Mouse (Mus musculus): ENCODE measurements around the gene Arid5b.

The Arid5b gene

GRCm38 (mm10) chr10:68089435-68090196 lies 188.9 kb downstream of the Arid5b start:
- DNase-seq (ENCODE audit: inconsistent ontology term), result no peak

DNA sequence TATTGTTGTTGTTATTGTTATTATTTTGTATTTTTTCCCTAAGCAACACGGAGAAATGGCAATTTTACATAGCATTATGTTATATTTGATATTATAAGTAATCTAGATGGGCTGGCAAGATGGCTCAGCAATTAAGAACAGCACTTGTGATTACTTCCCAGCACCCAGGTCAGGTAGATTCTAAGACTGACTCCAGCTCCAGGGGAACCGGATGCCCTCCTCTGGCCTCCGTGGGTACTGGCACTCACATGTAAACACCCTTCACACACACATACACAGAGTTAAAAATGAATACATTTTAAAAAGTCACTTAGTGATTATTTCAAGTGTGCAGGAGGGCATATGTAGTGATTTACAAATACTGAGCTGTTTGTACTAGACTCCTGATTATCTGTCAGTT lies 190.8 kb downstream of the Arid5b start:
- no peak for DNase-seq (ENCODE audit: inconsistent ontology term)

DNA sequence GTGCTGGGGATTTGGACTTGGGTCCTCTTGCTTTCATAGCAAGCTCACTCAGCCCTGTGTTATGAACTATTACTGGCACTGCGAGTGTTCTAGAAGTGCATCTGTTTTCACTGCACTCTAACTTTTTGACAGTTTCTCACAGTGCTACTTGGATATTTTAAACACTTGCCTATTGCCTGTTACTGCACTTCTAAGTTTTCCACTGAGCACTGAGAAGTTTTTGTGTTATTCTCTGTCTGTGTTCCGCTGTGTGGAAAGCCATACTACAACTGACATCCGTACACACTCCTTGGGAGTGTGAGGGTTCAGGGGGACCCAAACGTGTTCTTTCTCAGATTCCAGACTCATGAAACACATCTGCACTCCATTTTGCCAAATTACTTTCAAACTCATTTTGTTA lies 191.6 kb downstream of the Arid5b start:
- DNase-seq (ENCODE audit: inconsistent ontology term), result no peak

GRCm38 (mm10) chr10:68085574-68085973 lies 193.0 kb downstream of the Arid5b start:
- no peak for DNase-seq (ENCODE audit: inconsistent ontology term)

GRCm38 (mm10) chr10:68081712-68082111 lies 196.8 kb downstream of the Arid5b start:
- no peak for DNase-seq (ENCODE audit: inconsistent ontology term)

- no peak for DNase-seq (ENCODE audit: inconsistent ontology term)
Measured at GRCm38 (mm10) chr10:68079910-68080670, 198.4 kb downstream of the Arid5b start.

- DNase-seq (ENCODE audit: inconsistent ontology term), result no peak
Measured at GRCm38 (mm10) chr10:68078708-68079107, 199.8 kb downstream of the Arid5b start.

GRCm38 (mm10) chr10:68075181-68075580 lies 203.4 kb downstream of the Arid5b start:
- no peak for DNase-seq (ENCODE audit: inconsistent ontology term)

DNA sequence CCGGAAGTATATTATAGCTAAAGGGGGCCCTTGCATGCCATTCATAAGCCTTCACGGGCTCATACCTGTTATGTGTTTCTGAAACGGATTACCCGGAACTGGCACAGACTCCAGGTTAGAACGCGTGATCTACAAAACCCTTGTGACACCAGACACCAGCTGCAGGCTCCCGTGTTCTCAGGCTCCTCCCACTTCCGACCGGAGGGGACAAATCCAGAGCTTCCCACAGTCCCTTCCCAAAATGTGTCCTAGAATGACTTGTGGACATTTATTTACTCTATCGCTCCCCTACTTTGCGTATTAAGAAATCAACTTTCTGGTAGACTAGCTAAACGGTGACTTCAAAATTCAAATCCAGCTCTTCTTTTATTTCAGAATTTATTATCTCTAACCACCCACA lies 204.2 kb downstream of the Arid5b start:
- DNase-seq (ENCODE audit: inconsistent ontology term), result no peak

DNA sequence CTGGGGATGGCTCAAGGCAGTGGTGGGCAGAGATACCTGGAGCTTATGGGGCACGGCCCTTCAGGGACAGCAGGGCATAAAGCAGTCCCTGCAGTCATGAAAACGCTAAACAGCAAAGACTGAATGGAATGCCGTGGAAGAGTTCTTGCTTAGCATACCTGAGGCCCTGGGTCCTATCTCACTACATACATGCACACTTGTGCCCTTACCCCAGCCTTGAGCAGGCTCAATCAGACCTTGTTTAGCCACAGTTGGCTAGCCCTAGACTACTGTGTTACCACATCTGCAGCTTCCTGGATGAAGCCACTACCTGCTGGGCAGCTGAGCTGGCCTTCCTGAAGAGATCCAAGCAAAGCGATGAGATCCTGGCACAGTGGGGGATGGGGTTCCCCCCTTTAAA lies 205.9 kb downstream of the Arid5b start:
- no peak for DNase-seq (ENCODE audit: inconsistent ontology term)

DNA sequence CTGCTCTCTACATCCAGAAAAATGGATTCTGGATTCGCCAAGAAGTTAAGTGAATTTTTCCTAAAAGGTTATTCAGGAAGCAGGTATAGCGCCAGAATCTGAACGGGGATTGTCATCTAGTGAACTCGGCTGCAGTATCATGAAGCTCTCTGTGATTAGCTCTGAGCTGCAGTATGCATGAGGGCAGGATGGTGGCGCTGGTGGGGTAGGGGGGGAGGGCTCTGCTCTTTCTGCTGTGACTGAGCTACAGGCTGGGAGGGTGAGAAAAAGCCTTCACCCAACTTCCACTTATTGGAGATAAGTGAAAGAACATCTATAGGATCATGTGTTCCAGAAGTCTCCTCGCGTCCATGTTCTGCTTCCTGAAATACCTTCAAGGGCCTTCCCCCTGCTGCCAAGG lies 207.5 kb downstream of the Arid5b start:
- DNase-seq (ENCODE audit: inconsistent ontology term), result no peak

DNA sequence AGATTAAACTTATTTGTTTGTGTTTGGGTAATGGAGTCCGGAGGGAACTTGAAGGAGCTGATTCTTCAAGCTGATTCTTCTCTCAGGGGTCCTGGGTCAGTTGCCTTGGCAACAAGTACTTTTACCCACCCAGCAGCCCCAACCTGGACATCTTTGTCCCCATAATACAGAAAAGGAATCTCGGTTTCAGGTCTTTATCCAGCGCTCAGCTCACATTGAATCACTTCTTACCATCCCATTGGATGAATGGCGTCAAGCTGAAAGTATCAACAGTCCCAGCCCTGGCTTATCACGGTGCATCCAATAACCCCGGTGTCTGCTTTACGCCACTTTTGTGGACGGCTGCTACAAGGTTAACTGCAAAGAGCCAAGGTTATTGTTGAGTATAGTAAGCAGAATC lies 210.1 kb downstream of the Arid5b start:
- no peak for DNase-seq (ENCODE audit: inconsistent ontology term)

DNA sequence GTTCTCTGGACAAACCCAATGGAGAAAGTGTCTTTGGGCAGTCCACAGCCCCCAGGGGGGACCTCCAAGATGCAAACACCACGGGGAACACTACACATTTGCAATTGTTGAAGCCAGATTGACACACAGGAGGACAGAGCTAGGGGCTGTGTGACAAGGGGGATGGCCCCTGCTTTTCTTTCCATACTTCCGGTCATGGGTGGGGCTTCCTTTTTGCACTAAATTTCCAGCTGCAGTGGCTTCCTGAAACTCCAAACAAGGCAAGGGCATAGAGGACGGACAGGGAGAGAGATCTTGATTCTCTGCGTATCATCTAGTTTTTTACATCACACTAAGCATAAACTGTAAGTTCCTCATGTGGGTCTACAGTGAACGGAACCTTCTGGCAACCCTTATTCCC lies 210.6 kb downstream of the Arid5b start:
- DNase-seq (ENCODE audit: inconsistent ontology term), result no peak

- no peak for DNase-seq (ENCODE audit: inconsistent ontology term)
Measured at GRCm38 (mm10) chr10:68066173-68066572, 212.4 kb downstream of the Arid5b start.

DNA sequence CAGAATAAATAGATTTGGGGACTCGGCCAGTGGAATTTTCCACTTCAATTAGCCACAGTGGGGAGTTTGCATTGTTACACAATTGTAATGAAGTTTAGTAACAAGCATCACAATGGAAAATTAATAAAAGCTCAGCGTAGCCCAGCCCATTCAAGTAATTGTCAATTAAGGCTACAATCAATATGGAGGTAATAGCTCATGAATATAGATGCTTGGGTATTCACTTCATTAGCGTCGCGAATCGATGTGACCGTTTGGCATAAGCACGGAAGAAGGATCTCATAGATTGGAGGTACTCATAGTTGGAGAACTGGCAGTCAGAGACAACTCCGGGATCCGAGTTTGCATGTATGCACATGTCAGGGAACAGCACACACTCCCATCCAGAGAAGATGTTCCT lies 214.0 kb downstream of the Arid5b start:
- no peak for DNase-seq (ENCODE audit: inconsistent ontology term)

- DNase-seq (ENCODE audit: inconsistent ontology term), result no peak
Measured at GRCm38 (mm10) chr10:68063806-68064545, 214.6 kb downstream of the Arid5b start.

GRCm38 (mm10) chr10:68061249-68061615 lies 217.3 kb downstream of the Arid5b start:
- no peak for DNase-seq (ENCODE audit: inconsistent ontology term)

DNA sequence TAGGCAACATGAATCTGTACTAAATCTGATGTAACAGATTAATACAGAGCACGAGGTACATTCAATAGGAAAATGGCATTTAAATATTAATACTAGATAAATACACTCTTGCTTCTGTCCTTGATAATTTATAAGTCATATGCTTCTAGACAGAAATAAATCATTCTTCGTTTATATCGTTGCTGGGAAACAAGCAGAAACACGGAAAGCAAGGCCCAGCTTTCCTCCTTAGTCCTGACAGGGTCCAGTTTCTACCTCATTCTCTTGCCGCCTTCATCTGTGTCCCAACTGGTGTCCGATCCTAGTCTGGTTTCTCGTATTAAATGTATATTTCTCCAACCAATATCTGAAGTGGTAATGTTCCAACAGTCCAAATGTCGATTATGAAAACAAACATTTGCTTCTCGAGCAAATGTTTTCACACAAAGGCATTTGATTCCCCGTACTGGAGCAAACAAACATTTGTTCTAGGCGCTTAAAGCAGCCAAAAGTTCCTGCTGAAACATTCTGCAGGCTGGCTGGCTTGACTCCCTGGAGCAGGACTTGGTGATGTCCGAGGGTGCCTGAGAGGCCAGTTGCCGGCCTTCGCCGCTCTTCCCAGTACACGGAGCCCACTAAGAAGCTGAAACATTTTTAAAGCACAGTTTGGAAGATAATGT lies 217.8 kb downstream of the Arid5b start:
- DNase-seq (ENCODE audit: inconsistent ontology term), result no peak

DNA sequence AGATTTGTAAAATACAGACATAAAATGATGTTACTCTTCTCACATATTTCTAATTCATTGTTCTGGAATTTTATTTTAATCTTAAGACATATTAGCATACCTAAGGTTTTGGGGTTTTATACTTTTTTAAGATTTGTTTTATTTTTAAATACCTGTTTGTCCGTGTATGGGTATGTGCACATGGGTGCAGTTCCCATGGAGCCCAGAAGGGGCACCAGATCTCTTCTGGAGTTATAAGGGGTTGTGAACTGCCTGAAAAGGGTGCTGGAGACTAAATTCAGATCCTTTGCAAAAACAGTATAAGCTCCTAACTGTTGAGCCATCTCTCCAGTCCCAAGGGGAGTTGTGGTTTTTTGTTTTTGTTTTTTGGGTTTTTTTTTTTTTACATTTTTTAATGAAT lies 220.2 kb downstream of the Arid5b start:
- DNase-seq (ENCODE audit: inconsistent ontology term), result no peak

DNA sequence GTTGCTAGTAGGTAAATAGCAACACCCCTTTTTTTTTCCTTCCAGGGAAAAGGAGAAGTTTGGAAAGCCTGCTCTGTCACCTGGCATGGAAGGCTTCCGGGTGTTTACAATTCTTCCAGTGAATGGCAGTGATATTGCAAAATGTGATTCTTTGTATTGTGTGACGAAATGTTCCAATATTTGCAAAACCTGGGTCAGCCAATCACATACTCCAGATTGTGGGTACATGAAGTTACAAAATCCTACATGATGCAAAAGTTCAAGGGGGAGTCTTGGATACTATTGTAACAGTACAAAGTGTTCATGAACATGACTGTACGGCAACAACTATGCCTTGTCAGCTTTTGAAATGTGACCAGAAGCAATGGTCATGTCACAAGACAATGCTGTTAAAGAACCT lies 220.7 kb downstream of the Arid5b start:
- DNase-seq (ENCODE audit: inconsistent ontology term), result no peak

- DNase-seq (ENCODE audit: inconsistent ontology term), result no peak
Measured at GRCm38 (mm10) chr10:68054706-68055105, 223.8 kb downstream of the Arid5b start.

DNA sequence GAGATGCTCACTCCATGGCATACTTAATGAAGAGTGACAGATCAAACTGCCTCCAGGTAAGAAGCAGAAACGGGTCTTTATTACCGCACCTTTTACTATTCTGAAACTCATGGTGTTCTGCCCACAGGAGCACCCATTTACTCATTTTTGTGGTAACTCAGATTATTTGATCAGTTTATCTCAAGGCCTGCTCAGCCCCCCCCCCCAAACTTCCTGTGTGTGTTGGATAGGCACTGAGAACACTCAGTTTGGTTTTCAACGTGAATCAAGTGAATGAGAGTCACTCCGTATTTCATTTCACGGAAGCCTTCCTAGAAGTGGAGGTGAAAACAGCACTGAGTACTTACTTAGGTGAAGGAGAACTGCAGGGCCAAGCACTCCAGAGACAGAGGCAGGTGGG lies 224.4 kb downstream of the Arid5b start:
- no peak for DNase-seq (ENCODE audit: inconsistent ontology term)
